Mouse (Mus musculus) neutrophil, adult 5-6 weeks (primary cell): ENCODE data around the gene Olfr464. TPM values are rescaled to one million over a fixed set of nuclear protein-coding genes. Genes with fewer than 3 reads are reported as not detected.
"Not testable (repeated sequence)": the region's sequence is repeated elsewhere in the genome, so short reads cannot be mapped to it uniquely, and the experiment has no call there.

Experiments used
- ATAC-seq: fragments of 151-379, 151-347 bp; 2 replicates; pipeline ENCODE4 v1.8.0; 2017; ENCODE audit warnings: mild to moderate bottlenecking, moderate TSS enrichment; ENCODE audit not compliant: insufficient number of reproducible peaks, poor library complexity, low FRiP score, severe bottlenecking; ENCODE audit errors: extremely low read depth
- total RNA-seq: library from RNA; stranded (forward); fragments of 200-1000 nt; gene quantifications from 2 replicates; pipeline ENCODE4 v1.2.3, GENCODE M21; 2017

The Olfr464 gene
- total RNA-seq, 1 experiment from 2014 or later: not detected

- no peak for ATAC-seq
These were observed 49.0 kb downstream of the Olfr464 start for GRCm38 (mm10) chr11:87871766-87872165.

- no peak for ATAC-seq
These were observed 50.7 kb downstream of the Olfr464 start for GRCm38 (mm10) chr11:87870096-87870495.

- not testable (repeated sequence) for ATAC-seq
These were observed 53.9 kb downstream of the Olfr464 start for GRCm38 (mm10) chr11:87866891-87867290.

Other genes with a start within 250 kb of the Olfr464 start
- 181 and 183 TPM in 2 replicates for gene Supt4a, start 183.4 kb downstream of the Olfr464 start, total RNA-seq
- 21.4 and 22.2 TPM in 2 replicates for gene Tspoap1, start 160.4 kb downstream of the Olfr464 start, total RNA-seq
- gene Mpo, start 127.4 kb downstream of the Olfr464 start, total RNA-seq: 0.98 TPM in 1 of 2 replicates, not detected in the other
- gene Lpo, start 92.7 kb downstream of the Olfr464 start, total RNA-seq: not detected in 2 replicates
- gene Mks1, start 67.8 kb downstream of the Olfr464 start, total RNA-seq: 7.4 and 8.8 TPM in 2 replicates
- gene Epx, start 45.4 kb downstream of the Olfr464 start, total RNA-seq: not detected in 2 replicates
- gene Olfr462, start 28.7 kb downstream of the Olfr464 start, total RNA-seq: not detected in 2 replicates
- not detected in 2 replicates for gene Olfr463, start 23.6 kb downstream of the Olfr464 start, total RNA-seq
- gene Dynll2, start 66.6 kb upstream of the Olfr464 start, total RNA-seq: 5.7 and 6.1 TPM in 2 replicates
- 353 and 395 TPM in 2 replicates for gene Srsf1, start 126.4 kb upstream of the Olfr464 start, total RNA-seq
- gene Vezf1, start 147.3 kb upstream of the Olfr464 start, total RNA-seq: 45.5 and 47.7 TPM in 2 replicates
- 6.3 and 7.1 TPM in 2 replicates for gene Cuedc1, start 177.1 kb upstream of the Olfr464 start, total RNA-seq